Mouse (Mus musculus): ENCODE measurements around the gene Cd38.

DNA sequence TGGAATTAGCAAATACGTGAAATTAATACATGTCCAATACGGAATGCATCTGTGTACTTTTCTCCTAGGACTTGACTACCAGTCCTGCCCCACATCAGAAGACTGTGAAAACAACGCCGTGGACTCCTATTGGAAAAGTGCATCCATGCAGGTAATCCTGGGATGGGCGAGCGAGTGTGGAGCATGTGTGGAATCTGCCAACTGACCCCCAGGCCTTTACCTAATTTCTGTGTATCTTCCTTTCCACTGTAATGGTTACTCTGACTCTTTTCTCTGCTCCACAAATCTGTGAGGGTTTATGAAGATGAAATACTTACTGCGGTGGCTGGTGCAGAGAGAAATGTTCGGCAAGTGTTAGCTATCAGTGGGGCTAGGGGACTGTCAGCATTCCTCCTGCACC, 46.2 kb upstream of the Cd38 start:
- TF ChIP-seq CTCF (IDR thresholded peaks at IDR 0.05; ENCODE audit: low read depth) (no peak), EP300 (IDR thresholded peaks at IDR 0.05; ENCODE audit: low read depth) (no peak)
